Mouse (Mus musculus): ENCODE results near the gene Setd1a. TPM values are rescaled to one million over a fixed set of nuclear protein-coding genes. Genes with fewer than 3 reads are reported as not detected.
A peak's percentile ranks its signal among the peaks of the same experiment; 100 is the strongest.

Gene Setd1a
- total and polyA plus RNA-seq, 3 experiments, result 4.5 to 51.0 (median 9.8) TPM

- in situ Hi-C loops (cut with MboI; ENCODE audit: low pct_ligation_motif_present, low pct_unique_long_range_greater_than_20kb, low sequenced_read_pairs) (no loop called here), dilution Hi-C loops (cut with MboI; ENCODE audit: extremely low pct_ligation_motif_present, extremely low pct_unique_long_range_greater_than_20kb, low sequenced_read_pairs) (no loop called here)
- H3K79me2 ChIP-seq (replicated peaks; ENCODE audit: control insufficient read depth, extremely low read depth, insufficient read depth, poor library complexity, severe bottlenecking), result no peaks in the 10 kb centered on the region
- no peaks in the 10 kb centered on the region for H3K27me3 ChIP-seq (replicated peaks)
- H3K4me2 ChIP-seq (ENCODE audit: insufficient read depth, low read depth, poor library complexity, severe bottlenecking), result peak overlapping the region; percentile 41
- peak; percentile 86 for DNase-seq (ENCODE audit: extremely low read depth)
- H3K27ac ChIP-seq (ENCODE audit: insufficient read depth, low read depth), result peak overlapping the region; percentile 40
- TF ChIP-seq NELFE (IDR thresholded peaks at IDR 0.05; ENCODE audit: low read depth, low read length) (peak; percentile 64; the same call in 1 of the 2 replicates), NRF1 (IDR thresholded peaks at IDR 0.05; ENCODE audit: low read depth, low read length) (peak; percentile 62), ZC3H11A (IDR thresholded peaks at IDR 0.05; ENCODE audit: low read depth, low read length) (no peak), GABPA (IDR thresholded peaks at IDR 0.05; ENCODE audit: insufficient replicate concordance, low read depth, low read length) (peak; percentile 13; the same call in 1 of the 2 replicates), USF2 (conservative IDR thresholded peaks at IDR 0.05; ENCODE audit: low read depth, low read length) (no peak), MEF2A (IDR thresholded peaks at IDR 0.05; ENCODE audit: borderline replicate concordance, low read depth, low read length) (no peak; the same call in 1 of the 2 replicates), MXI1 (IDR thresholded peaks at IDR 0.05; ENCODE audit: low read depth, low read length) (peak; percentile 87), E2F4 (IDR thresholded peaks at IDR 0.05; ENCODE audit: insufficient replicate concordance, low read depth, low read length) (no peak), CHD1 (IDR thresholded peaks at IDR 0.05; ENCODE audit: low read depth, low read length) (no peak), MAFK (IDR thresholded peaks at IDR 0.05; ENCODE audit: insufficient replicate concordance, low read length) (no peak), RCOR1 (conservative IDR thresholded peaks at IDR 0.05; ENCODE audit: low read depth, low read length) (no peak), ELF1 (IDR thresholded peaks at IDR 0.05; ENCODE audit: low read depth, low read length) (peak; percentile 46; the same call in 1 of the 2 replicates), UBTF (IDR thresholded peaks at IDR 0.05; ENCODE audit: low read depth, low read length) (no peak), TCF12 (IDR thresholded peaks at IDR 0.05; ENCODE audit: low read depth, low read length) (0 out of 2 replicates have a peak, but pooled peaks have one; percentile 27), TBP (conservative IDR thresholded peaks at IDR 0.05; ENCODE audit: low read depth, low read length) (no peak), POLR2A (IDR thresholded peaks at IDR 0.05; ENCODE audit: low read depth, low read length) (peak; percentile 61), BHLHE40 (IDR thresholded peaks at IDR 0.05; ENCODE audit: low read depth, low read length) (peak; percentile 39; the same call in 1 of the 2 replicates), MAX (IDR thresholded peaks at IDR 0.05; ENCODE audit: low read length) (peak; percentile 59; the same call in 1 of the 2 replicates), JUN (IDR thresholded peaks at IDR 0.05; ENCODE audit: insufficient read depth, low read depth, low read length) (no peak), CHD2 (IDR thresholded peaks at IDR 0.05; ENCODE audit: low read length) (peak; percentile 37; the same call in 1 of the 2 replicates), MAZ (IDR thresholded peaks at IDR 0.05; ENCODE audit: low read depth, low read length) (no peak; the same call in 1 of the 2 replicates), JUND (conservative IDR thresholded peaks at IDR 0.05; ENCODE audit: low read depth, low read length) (no peak), KAT2A (IDR thresholded peaks at IDR 0.05; ENCODE audit: insufficient replicate concordance, low read length) (peak; percentile 80; the same call in 1 of the 2 replicates), HCFC1 (IDR thresholded peaks at IDR 0.05; ENCODE audit: low read depth, low read length) (peak; percentile 96), ZKSCAN1 (IDR thresholded peaks at IDR 0.05; ENCODE audit: borderline replicate concordance, low read depth, low read length) (no peak), EP300 (IDR thresholded peaks at IDR 0.05; ENCODE audit: low read length) (no peak), IRF4 (IDR thresholded peaks at IDR 0.05; ENCODE audit: low read depth, low read length) (peak; percentile 55), SMC3 (IDR thresholded peaks at IDR 0.05; ENCODE audit: low read depth, low read length) (no peak), ZMIZ1 (IDR thresholded peaks at IDR 0.05; ENCODE audit: low read depth, low read length) (peak; percentile 68; the same call in 1 of the 2 replicates), PAX5 (IDR thresholded peaks at IDR 0.05; ENCODE audit: low read length) (no peak), RAD21 (IDR thresholded peaks at IDR 0.05; ENCODE audit: low read depth, low read length) (no peak), MYC (IDR thresholded peaks at IDR 0.05; ENCODE audit: low read depth, low read length) (peak; percentile 66; the same call in 1 of the 2 replicates), ETS1 (conservative IDR thresholded peaks at IDR 0.05; ENCODE audit: low read depth, low read length) (no peak), ZNF384 (IDR thresholded peaks at IDR 0.05; ENCODE audit: low read depth, low read length) (no peak), USF1 (IDR thresholded peaks at IDR 0.05; ENCODE audit: low read depth, low read length) (no peak), POLR2AphosphoS2 (IDR thresholded peaks at IDR 0.05; ENCODE audit: low read depth, low read length) (no peak), SIN3A (IDR thresholded peaks at IDR 0.05; ENCODE audit: low read length) (peak; percentile 80), CTCF (conservative IDR thresholded peaks at IDR 0.05 in 1 of 2, IDR thresholded peaks at IDR 0.05 in 1 of 2; ENCODE audit: low read depth in 2 of 2, low read length in 2 of 2) (no peak)
- peak overlapping the region; percentile 74 for H3K9ac ChIP-seq (ENCODE audit: insufficient read depth, low read depth)
- peaks cover 2 to 13% of the 10 kb centered on the region in 2 experiments; a peak in 3 of 4 replicates for H3K4me1 ChIP-seq (ENCODE audit: control insufficient read depth in 1 of 2, insufficient read depth in 2 of 2)
- no peaks in the 10 kb centered on the region for H3K9me3 ChIP-seq (replicated peaks; ENCODE audit: low read length)
- peaks cover 23 to 37% of the 10 kb centered on the region in 2 experiments for H3K36me3 ChIP-seq (replicated peaks in 1 of 2; ENCODE audit: control insufficient read depth in 1 of 2, insufficient read depth in 1 of 2, low read length in 1 of 2)
- peak overlapping the region; percentile 65 to 87 (median 77) for H3K4me3 ChIP-seq (replicated peaks in 1 of 3; ENCODE audit: low read depth in 2 of 3, low read length in 2 of 3, poor library complexity in 1 of 3)
Measured at GRCm38 (mm10) chr7:127842001-127842718, 65.7 kb downstream of the Setd1a start.

Data from CH12.LX (cell line).